9 mouse cellular contexts compared by ENCODE assay signal in the genomic region with DNA sequence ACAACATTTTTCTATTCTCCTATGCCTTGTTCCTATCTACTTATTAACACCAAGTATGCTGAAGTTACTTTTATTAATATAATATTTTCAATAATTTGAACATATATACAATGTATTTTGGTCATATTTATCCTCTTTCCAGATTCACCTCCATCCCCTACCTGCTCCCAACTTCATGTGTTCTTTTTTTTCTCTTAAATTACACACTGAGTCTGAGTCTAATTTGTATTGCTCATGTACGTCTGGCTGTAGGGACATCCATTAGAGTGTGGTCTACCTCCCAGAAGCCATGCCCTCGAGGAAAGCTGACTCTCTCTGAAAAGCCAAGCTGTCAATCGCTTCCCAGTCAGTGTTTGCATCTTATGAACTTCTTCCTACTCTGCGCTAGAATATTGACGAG. TPM values are rescaled to one million over a fixed set of nuclear protein-coding genes. Genes with fewer than 3 reads are reported as not detected.
DNase-seq lines count a peak whose midpoint lies in the region; ATAC-seq and TF ChIP-seq lines count a peak whose summit lies in the region.
"Had no signal": no experiment of that assay in that cellular context is flagged by ENCODE, and none has a peak within 500 bp of the region (broad histone marks: within the 10 kb centered on the region; RNA-seq: fewer than 3 reads in every experiment).

A gene (plus strand): TSS at position 301 of the 400 bp plus-strand sequence.

- peak within 1 kb of the TSS; percentile 72 for H3K4me3 ChIP-seq in layer of hippocampus, adult 2 months
- H3K4me3 ChIP-seq in embryonic facial prominence, embryonic 14.5 days (ENCODE audit: low read depth, low read length): peak within 1 kb of the TSS; percentile 66
- H3K4me3 ChIP-seq in hindbrain, postnatal 0 days (ENCODE audit: low read length): peak within 1 kb of the TSS; percentile 79
- H3K4me3 ChIP-seq in midbrain, embryonic 16.5 days (ENCODE audit: low read depth, low read length): peak within 1 kb of the TSS; percentile 83

- H3K4me1 ChIP-seq in embryonic facial prominence, embryonic 14.5 days (ENCODE audit: control insufficient read depth, insufficient read depth, low read length): peaks cover 7% of the 10 kb centered on the region
- no peaks in the 10 kb centered on the region for H3K4me1 ChIP-seq in hindbrain, postnatal 0 days (ENCODE audit: insufficient read depth, low read length)
- H3K4me1 ChIP-seq in midbrain, embryonic 16.5 days (ENCODE audit: control insufficient read depth, insufficient read depth, low read length): peaks cover 11% of the 10 kb centered on the region

- no peaks in the 10 kb centered on the region for H3K27me3 ChIP-seq in embryonic facial prominence, embryonic 14.5 days (replicated peaks; ENCODE audit: control insufficient read depth, insufficient read depth, low read length)
- H3K27me3 ChIP-seq in hindbrain, postnatal 0 days (ENCODE audit: insufficient read depth, low read length): no peaks in the 10 kb centered on the region
- no peaks in the 10 kb centered on the region for H3K27me3 ChIP-seq in midbrain, embryonic 16.5 days (ENCODE audit: control insufficient read depth, insufficient read depth, low read depth, low read length)

- H3K4me2 ChIP-seq in embryonic facial prominence, embryonic 14.5 days (ENCODE audit: low read depth, low read length): peak within 1 kb of the TSS; percentile 82
- H3K4me2 ChIP-seq in hindbrain, postnatal 0 days (ENCODE audit: low read depth, low read length): peak within 1 kb of the TSS; percentile 64
- H3K4me2 ChIP-seq in midbrain, embryonic 16.5 days (ENCODE audit: low read length): peak within 1 kb of the TSS; percentile 75

- no peaks in the 10 kb centered on the region for H3K9me3 ChIP-seq in embryonic facial prominence, embryonic 14.5 days (ENCODE audit: control insufficient read depth, low read length)
- no peaks in the 10 kb centered on the region for H3K9me3 ChIP-seq in hindbrain, postnatal 0 days (ENCODE audit: low read length)
- H3K9me3 ChIP-seq in midbrain, embryonic 16.5 days (replicated peaks; ENCODE audit: control insufficient read depth, low read length, poor library complexity, severe bottlenecking): no peaks in the 10 kb centered on the region

- H3K9ac ChIP-seq in embryonic facial prominence, embryonic 14.5 days (ENCODE audit: low read depth, low read length): peak within 1 kb of the TSS; percentile 77
- peak within 1 kb of the TSS; percentile 71 for H3K9ac ChIP-seq in hindbrain, postnatal 0 days (replicated peaks; ENCODE audit: low read length)
- H3K9ac ChIP-seq in midbrain, embryonic 16.5 days (ENCODE audit: low read depth, low read length): peak within 1 kb of the TSS; percentile 90

- H3K36me3 ChIP-seq in embryonic facial prominence, embryonic 14.5 days (ENCODE audit: control insufficient read depth, insufficient read depth, low read length): no peaks in the 10 kb centered on the region
- no peaks in the 10 kb centered on the region for H3K36me3 ChIP-seq in hindbrain, postnatal 0 days (ENCODE audit: insufficient read depth, low read length)
- no peaks in the 10 kb centered on the region for H3K36me3 ChIP-seq in midbrain, embryonic 16.5 days (ENCODE audit: control insufficient read depth, insufficient read depth, low read length)

- TF ChIP-seq CTCF in layer of hippocampus, adult 2 months (conservative IDR thresholded peaks at IDR 0.05): no peak
- TF ChIP-seq CTCF in hindbrain, postnatal 0 days (IDR thresholded peaks at IDR 0.05; ENCODE audit: low read depth): no peak

- H3K27ac ChIP-seq in layer of hippocampus, adult 2 months: peak within 1 kb of the TSS; percentile 91
- H3K27ac ChIP-seq in embryonic facial prominence, embryonic 14.5 days (replicated peaks; ENCODE audit: low read depth, low read length): peak within 1 kb of the TSS; percentile 78; the same call in 1 of the 2 replicates
- H3K27ac ChIP-seq in hindbrain, postnatal 0 days: peak within 1 kb of the TSS; percentile 89
- H3K27ac ChIP-seq in midbrain, embryonic 16.5 days (ENCODE audit: low read length): peak within 1 kb of the TSS; percentile 89; the same call in 1 of the 2 replicates

- 65% methylated on average over 5 of the region's 5 CpGs for WGBS in embryonic facial prominence, embryonic 14.5 days
- 75% methylated on average over 5 of the region's 5 CpGs for WGBS in hindbrain, postnatal 0 days
- WGBS in midbrain, embryonic 16.5 days: 79% methylated on average over 5 of the region's 5 CpGs

- no peak for DNase-seq in layer of hippocampus, adult 2 months (ENCODE audit: low spot score in 2 of 2)
- DNase-seq in layer of hippocampus, adult 11-12 months (ENCODE audit: low spot score): no peak
- no peak for DNase-seq in embryonic facial prominence, embryonic 14.5 days (ENCODE audit: low spot score)
- DNase-seq in hindbrain, postnatal 0 days (ENCODE audit: low spot score): no peak
- no peak for DNase-seq in urinary bladder, postnatal 10 days (ENCODE audit: low spot score)
- DNase-seq in thymus, postnatal 14 days: no peak

- ATAC-seq in embryonic facial prominence, embryonic 14.5 days (ENCODE audit: low read depth): no peak
- no peak for ATAC-seq in hindbrain, postnatal 0 days
- ATAC-seq in midbrain, embryonic 16.5 days: no peak
- ATAC-seq in activated CD4-positive, CD25-positive, alpha-beta regulatory T cell, adult 4 months: no peak

RNA-seq across cellular contexts. Expression of the gene that starts here (rescaled TPM):
- total RNA-seq in layer of hippocampus, adult 2 months (2021): under 1 TPM; 0.56 to 0.82 TPM
- polyA plus RNA-seq in embryonic facial prominence, embryonic 14.5 days (2014; fragmentation: Nextera tagmentation; extraction: Ambion mirVana): 0.25 and 0.58 TPM in 2 replicates
- 0.29 and 0.99 TPM in 2 replicates for total RNA-seq in hindbrain, postnatal 0 days (2014; rRNA removed)
- polyA plus RNA-seq in hindbrain, postnatal 0 days (2015; fragmentation: Nextera tagmentation; extraction: Ambion mirVana): 0.45 and 0.55 TPM in 2 replicates
- 0.52 and 0.54 TPM in 2 replicates for polyA plus RNA-seq in midbrain, embryonic 16.5 days (2015; fragmentation: Nextera tagmentation; extraction: Ambion mirVana)
- polyA plus RNA-seq in activated CD4-positive, CD25-positive, alpha-beta regulatory T cell, adult 4 months (2017; shearing (Covaris generic)): not detected
- total RNA-seq: neutrophil, adult 5-6 weeks had no signal
